Mouse (Mus musculus): Measurements from ENCODE around the gene Rnd1.

DNA sequence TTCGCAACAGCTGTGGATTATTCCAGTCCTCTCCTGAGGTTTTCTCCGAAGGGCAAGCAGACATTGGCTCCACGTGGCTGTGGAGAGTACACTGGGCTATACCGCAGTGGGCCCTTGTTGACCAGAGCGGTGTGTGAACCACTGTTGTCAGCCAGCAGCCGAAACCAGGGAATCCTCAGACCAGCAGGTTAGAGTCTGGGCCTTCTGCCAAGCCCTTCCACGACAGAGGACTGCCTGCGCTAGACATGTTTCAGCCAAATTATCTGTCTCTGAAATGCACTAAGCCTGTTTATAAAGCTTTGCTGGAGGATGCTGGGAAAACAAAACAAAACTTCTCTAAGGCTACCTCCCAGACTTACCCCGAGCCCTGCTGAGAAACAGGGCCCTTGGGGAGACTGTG lies 62.7 kb downstream of the Rnd1 start:
- TF ChIP-seq CTCF (IDR thresholded peaks at IDR 0.05), result no peak
- no peak for TF ChIP-seq EP300 (IDR thresholded peaks at IDR 0.05)

Data from lung, postnatal 0 days (tissue).